Mouse (Mus musculus) neural tube, embryonic 15.5 days (tissue): ENCODE results near the gene Itgb7. TPM values are rescaled to one million over a fixed set of nuclear protein-coding genes. Genes with fewer than 3 reads are reported as not detected.
A peak's percentile ranks its signal among the peaks of the same experiment; 100 is the strongest.

Experiments used
- ATAC-seq: fragments of 200-750 bp; cut with Nextera tagmentation; 2 replicates; pipeline ENCODE4 v1.8.0; 2017; ENCODE audit warnings: mild to moderate bottlenecking, moderate TSS enrichment, moderate library complexity; ENCODE audit not compliant: low FRiP score
- H3K27ac ChIP-seq: fragments of 300-500 bp; sonication (generic); replicated peaks from 2 replicates; pipeline ENCODE4 v1.5.1; 2015; ENCODE audit warnings: mild to moderate bottlenecking, inconsistent platforms
- H3K27me3 ChIP-seq: fragments of 300-500 bp; sonication (generic); replicated peaks from 2 replicates; pipeline ENCODE4 v1.6.1; 2015; ENCODE audit warnings: inconsistent platforms
- H3K36me3 ChIP-seq: fragments of 300-500 bp; sonication (generic); 2 replicates; pipeline ENCODE4 v1.6.1; 2015; ENCODE audit warnings: inconsistent platforms
- H3K4me1 ChIP-seq: fragments of 300-500 bp; sonication (generic); 2 replicates; pipeline ENCODE4 v1.6.1; 2015; ENCODE audit warnings: inconsistent platforms
- H3K4me2 ChIP-seq: fragments of 300-500 bp; sonication (generic); 2 replicates; pipeline ENCODE4 v1.6.1; 2015; ENCODE audit warnings: inconsistent platforms, mild to moderate bottlenecking, moderate library complexity
- H3K4me3 ChIP-seq: fragments of 300-500 bp; sonication (generic); replicated peaks from 2 replicates; pipeline ENCODE4 v1.5.1; 2015; ENCODE audit warnings: mild to moderate bottlenecking, inconsistent platforms
- H3K9ac ChIP-seq: fragments of 300-500 bp; sonication (generic); replicated peaks from 2 replicates; pipeline ENCODE4 v1.6.1; 2015; ENCODE audit warnings: mild to moderate bottlenecking, inconsistent platforms
- H3K9me3 ChIP-seq: fragments of 300-500 bp; sonication (generic); replicated peaks from 2 replicates; pipeline ENCODE4 v1.6.1; 2016; ENCODE audit warnings: inconsistent platforms
- WGBS: fragments of 180-500 bp; shearing (Covaris S2); methylation state at CpG from one replicate; pipeline ENCODE4 v1.1.7; 2015; ENCODE audit warnings: mixed read lengths; 5-methylcytosine and 5-hydroxymethylcytosine counted together
- polyA plus RNA-seq: library from polyadenylated mRNA; unstranded; fragments of >200 nt; fragmentation: Nextera tagmentation; extraction: Ambion mirVana; gene quantifications from 2 replicates; pipeline ENCODE4 v1.2.1, GENCODE M21; 2015

Itgb7 gene
- polyA plus RNA-seq, 1 experiment from 2014 or later: 1.1 TPM

- under 1% methylated on average over 54 of the region's 65 CpGs for WGBS
Measured at GRCm38 (mm10) chr15:102247252-102248130, 15.7 kb upstream of the Itgb7 start.

GRCm38 (mm10) chr15:102246866-102247251 is 15.1 kb upstream of the Itgb7 start:
- Histone ChIP-seq H3K9me3 (no peaks in the 10 kb centered on the region), H3K27me3 (peaks cover 41% of the 10 kb centered on the region), H3K4me1 (peaks cover 68% of the 10 kb centered on the region), H3K9ac (peak overlapping the region; percentile 63), H3K27ac (peak overlapping the region; percentile 89), H3K4me2 (peak overlapping the region; percentile 98), H3K4me3 (peak overlapping the region; percentile 59), H3K36me3 (no peaks in the 10 kb centered on the region)
- ATAC-seq: peak; percentile 83
- WGBS: under 1% methylated on average over 30 of the region's 35 CpGs

More at GRCm38 (mm10) chr15:102247252-102248130, 15.7 kb upstream of the Itgb7 start:
- peaks cover 43% of the 10 kb centered on the region for H3K27me3 ChIP-seq
- H3K4me3 ChIP-seq: peak overlapping the region; percentile 59
- no peaks in the 10 kb centered on the region for H3K36me3 ChIP-seq
- ATAC-seq: peak; percentile 42
- peak overlapping the region; percentile 63 for H3K9ac ChIP-seq
- H3K4me2 ChIP-seq: peak overlapping the region; percentile 98
- H3K9me3 ChIP-seq: no peaks in the 10 kb centered on the region
- H3K4me1 ChIP-seq: peaks cover 67% of the 10 kb centered on the region
- peak overlapping the region; percentile 89 for H3K27ac ChIP-seq

GRCm38 (mm10) chr15:102245891-102246741 is 14.4 kb upstream of the Itgb7 start:
- WGBS: under 1% methylated on average over 40 of the region's 44 CpGs
- ATAC-seq: peak; percentile 91
- H3K4me2 ChIP-seq: peak overlapping the region; percentile 98
- H3K36me3 ChIP-seq: no peaks in the 10 kb centered on the region
- peak overlapping the region; percentile 59 for H3K4me3 ChIP-seq
- H3K27ac ChIP-seq: peak overlapping the region; percentile 89
- H3K9ac ChIP-seq: peak overlapping the region; percentile 63
- H3K27me3 ChIP-seq: peaks cover 41% of the 10 kb centered on the region
- peaks cover 68% of the 10 kb centered on the region for H3K4me1 ChIP-seq
- no peaks in the 10 kb centered on the region for H3K9me3 ChIP-seq

- WGBS: 4% methylated on average over 14 of the region's 14 CpGs
- H3K4me3 ChIP-seq: peak overlapping the region; percentile 59
- H3K4me2 ChIP-seq: peak overlapping the region; percentile 98
- no peak for ATAC-seq
- no peaks in the 10 kb centered on the region for H3K9me3 ChIP-seq
- H3K27ac ChIP-seq: peak overlapping the region; percentile 89
- peak overlapping the region; percentile 63 for H3K9ac ChIP-seq
- H3K4me1 ChIP-seq: peaks cover 68% of the 10 kb centered on the region
- peaks cover 39% of the 10 kb centered on the region for H3K27me3 ChIP-seq
- no peaks in the 10 kb centered on the region for H3K36me3 ChIP-seq
Measured at GRCm38 (mm10) chr15:102245461-102245881, 13.7 kb upstream of the Itgb7 start.

GRCm38 (mm10) chr15:102244306-102245191 is 12.8 kb upstream of the Itgb7 start:
- H3K27me3 ChIP-seq: peaks cover 30% of the 10 kb centered on the region
- 7% methylated on average over 19 of the region's 19 CpGs for WGBS
- ATAC-seq: no peak
- H3K4me1 ChIP-seq: peaks cover 62% of the 10 kb centered on the region
- H3K9me3 ChIP-seq: no peaks in the 10 kb centered on the region
- peak overlapping the region; percentile 63 for H3K9ac ChIP-seq
- peak overlapping the region; percentile 45 for H3K27ac ChIP-seq
- peak overlapping the region; percentile 98 for H3K4me2 ChIP-seq
- no peaks in the 10 kb centered on the region for H3K36me3 ChIP-seq
- H3K4me3 ChIP-seq: peak overlapping the region; percentile 59

- H3K4me2 ChIP-seq: peak overlapping the region; percentile 98
- H3K27ac ChIP-seq: peak overlapping the region; percentile 45
- ATAC-seq: no peak
- H3K4me3 ChIP-seq: peak overlapping the region; percentile 59
- H3K4me1 ChIP-seq: peaks cover 54% of the 10 kb centered on the region
- no peaks in the 10 kb centered on the region for H3K9me3 ChIP-seq
- no peaks in the 10 kb centered on the region for H3K36me3 ChIP-seq
- 10% methylated on average over 22 of the region's 22 CpGs for WGBS
- H3K9ac ChIP-seq: peak overlapping the region; percentile 42
- peaks cover 22% of the 10 kb centered on the region for H3K27me3 ChIP-seq
Measured at GRCm38 (mm10) chr15:102243229-102244190, 11.8 kb upstream of the Itgb7 start.

- no peak for ATAC-seq
- Histone ChIP-seq H3K9me3 (no peaks in the 10 kb centered on the region), H3K9ac (no peak overlapping the region), H3K27me3 (peaks cover 20% of the 10 kb centered on the region), H3K36me3 (no peaks in the 10 kb centered on the region), H3K4me1 (peaks cover 46% of the 10 kb centered on the region), H3K4me3 (no peak overlapping the region), H3K27ac (no peak overlapping the region), H3K4me2 (peak overlapping the region; percentile 98; the same call in 1 of the 2 replicates)
- WGBS: 27% methylated on average over 12 of the region's 12 CpGs
Measured at GRCm38 (mm10) chr15:102242404-102243228, 10.9 kb upstream of the Itgb7 start.

- WGBS: 81% methylated on average over 4 of the region's 4 CpGs
- Histone ChIP-seq H3K36me3 (peaks cover 8% of the 10 kb centered on the region; the same call in 1 of the 2 replicates), H3K4me1 (peaks cover 33% of the 10 kb centered on the region), H3K4me3 (no peak overlapping the region), H3K4me2 (no peak overlapping the region), H3K9ac (no peak overlapping the region), H3K9me3 (no peaks in the 10 kb centered on the region), H3K27me3 (peaks cover 20% of the 10 kb centered on the region), H3K27ac (no peak overlapping the region)
- no peak for ATAC-seq
Measured at GRCm38 (mm10) chr15:102240607-102241006, 8.9 kb upstream of the Itgb7 start.

GRCm38 (mm10) chr15:102239851-102240250 is 8.1 kb upstream of the Itgb7 start:
- Histone ChIP-seq H3K36me3 (peaks cover 10% of the 10 kb centered on the region; the same call in 1 of the 2 replicates), H3K27me3 (peaks cover 20% of the 10 kb centered on the region), H3K9ac (no peak overlapping the region), H3K9me3 (no peaks in the 10 kb centered on the region), H3K27ac (no peak overlapping the region), H3K4me1 (peaks cover 25% of the 10 kb centered on the region), H3K4me3 (no peak overlapping the region), H3K4me2 (no peak overlapping the region)
- 85% methylated on average over 11 of the region's 11 CpGs for WGBS
- no peak for ATAC-seq
